In the genomic region with DNA sequence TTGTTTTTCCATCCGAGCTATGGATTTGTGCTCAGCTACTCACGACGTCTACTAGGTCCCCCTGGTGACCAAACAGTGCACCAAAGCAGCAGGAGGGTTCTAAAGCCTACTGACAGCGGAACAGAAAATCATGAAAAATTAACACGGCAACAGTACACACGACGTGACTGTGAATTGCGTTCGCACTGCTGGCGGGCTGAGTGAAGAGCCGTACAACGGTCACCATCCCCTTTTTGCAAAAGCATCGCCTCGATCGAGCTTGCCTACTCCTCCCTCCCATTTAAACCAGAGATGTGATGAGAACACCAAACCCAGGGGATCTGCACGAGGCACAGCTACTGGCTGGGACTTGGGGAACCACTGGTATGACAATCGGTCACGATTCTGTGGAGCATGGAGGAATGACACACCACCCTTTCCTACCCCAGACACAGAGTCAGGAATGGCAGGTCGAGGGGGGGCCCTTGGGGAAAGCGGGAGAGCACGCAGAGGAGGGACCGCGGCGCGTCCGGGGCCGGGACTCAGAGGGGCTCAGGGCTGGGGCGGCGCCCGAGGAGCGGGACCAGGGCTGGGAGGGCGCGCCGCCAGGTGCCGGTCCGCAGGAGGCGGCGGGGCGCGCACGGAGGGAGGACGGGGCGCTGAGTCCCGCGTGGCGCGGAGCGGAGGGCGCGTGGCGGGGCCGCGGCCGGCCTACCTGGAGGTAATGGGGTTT, we compare ENCODE assay signal across 8 mouse cellular contexts. TPM values are rescaled to one million over a fixed set of nuclear protein-coding genes. Genes with fewer than 3 reads are reported as not detected.
DNase-seq lines count a peak whose midpoint lies in the region; ATAC-seq and TF ChIP-seq lines count a peak whose summit lies in the region.

No protein-coding gene starts in this region.

- H3K4me2 ChIP-seq in forebrain, embryonic 16.5 days (ENCODE audit: low read length): peak overlapping the region; percentile 68
- peak overlapping the region; percentile 70 for H3K4me2 ChIP-seq in hindbrain, embryonic 12.5 days (replicated peaks)
- H3K4me2 ChIP-seq in lung, embryonic 16.5 days (ENCODE audit: low read depth, low read length): peak overlapping the region; percentile 90

- TF ChIP-seq CTCF in MEL (IDR thresholded peaks at IDR 0.05 in 2 of 3, conservative IDR thresholded peaks at IDR 0.05 in 1 of 3; ENCODE audit: control insufficient read depth in 1 of 3, insufficient read depth in 1 of 3, low read depth in 2 of 3, low read length in 3 of 3, poor library complexity in 1 of 3, severe bottlenecking in 1 of 3): peak; percentile 48 to 82 (median 67)
- peak; percentile 75 for TF ChIP-seq CTCF in cerebellum, adult 2 months (IDR thresholded peaks at IDR 0.05; ENCODE audit: borderline replicate concordance, insufficient read depth, low read depth, low read length)
- no peak for TF ChIP-seq CTCF in thymus, adult 2 months (IDR thresholded peaks at IDR 0.05; ENCODE audit: borderline replicate concordance, control insufficient read depth, extremely low read depth, insufficient read depth, low read length, poor library complexity)

- peak overlapping the region; percentile 83 for H3K4me3 ChIP-seq in MEL (ENCODE audit: control insufficient read depth in 1 of 2, insufficient read depth in 1 of 2, low read depth in 2 of 2, low read length in 2 of 2)
- peak overlapping the region; percentile 100 for H3K4me3 ChIP-seq in cerebellum, adult 2 months (replicated peaks; ENCODE audit: insufficient read depth, low read depth, low read length)
- peak overlapping the region; percentile 60 for H3K4me3 ChIP-seq in forebrain, embryonic 16.5 days (replicated peaks; ENCODE audit: low read length)
- peak overlapping the region; percentile 92 for H3K4me3 ChIP-seq in hindbrain, embryonic 12.5 days
- H3K4me3 ChIP-seq in lung, embryonic 16.5 days (ENCODE audit: low read length): peak overlapping the region; percentile 87
- H3K4me3 ChIP-seq in thymus, adult 2 months (ENCODE audit: control insufficient read depth, insufficient read depth, low read length): peak overlapping the region; percentile 72

- ATAC-seq in forebrain, embryonic 16.5 days: peak; percentile 70
- ATAC-seq in hindbrain, embryonic 12.5 days (ENCODE audit: low FRiP score): peak; percentile 87
- ATAC-seq in lung, embryonic 16.5 days (ENCODE audit: low read depth): peak; percentile 86

- H3K9me3 ChIP-seq in MEL (replicated peaks; ENCODE audit: insufficient read depth, low read length): no peaks in the 10 kb centered on the region
- no peaks in the 10 kb centered on the region for H3K9me3 ChIP-seq in forebrain, embryonic 16.5 days (ENCODE audit: control insufficient read depth, low read length)
- H3K9me3 ChIP-seq in hindbrain, embryonic 12.5 days (replicated peaks): no peaks in the 10 kb centered on the region
- peaks cover 2% of the 10 kb centered on the region; the same call in 1 of the 2 replicates for H3K9me3 ChIP-seq in lung, embryonic 16.5 days (ENCODE audit: control insufficient read depth, low read length)

- TF ChIP-seq POLR2A in MEL (IDR thresholded peaks at IDR 0.05; ENCODE audit: control insufficient read depth in 1 of 2, insufficient read depth in 1 of 2, low read depth in 1 of 2, low read length in 2 of 2, poor library complexity in 1 of 2): no peak; a peak in 2 of 4 replicates
- TF ChIP-seq POLR2A in cerebellum, adult 2 months (IDR thresholded peaks at IDR 0.05; ENCODE audit: borderline replicate concordance, insufficient read depth, low read length): peak; percentile 19; the same call in 1 of the 2 replicates
- no peak for TF ChIP-seq POLR2A in thymus, adult 2 months (IDR thresholded peaks at IDR 0.05; ENCODE audit: control insufficient read depth, extremely low read depth, insufficient read depth, low read length, poor library complexity)

- H3K27ac ChIP-seq in MEL (ENCODE audit: control insufficient read depth, low read depth, low read length): peak overlapping the region; percentile 53
- H3K27ac ChIP-seq in cerebellum, adult 2 months (ENCODE audit: insufficient read depth, low read length): peak overlapping the region; percentile 91
- H3K27ac ChIP-seq in forebrain, embryonic 16.5 days (ENCODE audit: low read length): peak overlapping the region; percentile 90
- peak overlapping the region; percentile 97 for H3K27ac ChIP-seq in hindbrain, embryonic 12.5 days
- peak overlapping the region; percentile 89 for H3K27ac ChIP-seq in lung, embryonic 16.5 days (ENCODE audit: low read length)
- peak overlapping the region; percentile 60 for H3K27ac ChIP-seq in thymus, adult 2 months (ENCODE audit: control insufficient read depth, insufficient read depth, low read length)

- peaks cover 0 to 18% of the 10 kb centered on the region in 2 experiments; a peak in 2 of 4 replicates for H3K36me3 ChIP-seq in MEL (ENCODE audit: control insufficient read depth in 1 of 2, insufficient read depth in 2 of 2, low read length in 2 of 2)
- no peaks in the 10 kb centered on the region for H3K36me3 ChIP-seq in forebrain, embryonic 16.5 days (ENCODE audit: control insufficient read depth, insufficient read depth)
- H3K36me3 ChIP-seq in hindbrain, embryonic 12.5 days: no peaks in the 10 kb centered on the region
- no peaks in the 10 kb centered on the region for H3K36me3 ChIP-seq in lung, embryonic 16.5 days (ENCODE audit: control insufficient read depth, insufficient read depth, low read length)
- H3K36me3 ChIP-seq in thymus, adult 2 months (ENCODE audit: control insufficient read depth, insufficient read depth, low read length): no peaks in the 10 kb centered on the region

- peak; percentile 89 for DNase-seq in MEL (ENCODE audit: low read depth, low spot score)
- peak; percentile 76 to 82 for DNase-seq in cerebellum, adult 2 months
- peak; percentile 62 to 68 for DNase-seq in layer of hippocampus, postnatal 10 days (ENCODE audit: low spot score in 2 of 2)
- DNase-seq in ovary, adult 18-20 months (ENCODE audit: low spot score): peak; percentile 23
- DNase-seq in thymus, adult 2 months: peak; percentile 74

- TF ChIP-seq RAD21 in MEL (IDR thresholded peaks at IDR 0.05; ENCODE audit: low read depth, low read length): peak; percentile 64

- H3K27me3 ChIP-seq in MEL (ENCODE audit: control insufficient read depth in 1 of 2, insufficient read depth in 2 of 2, low read length in 2 of 2): no peaks in the 10 kb centered on the region
- no peaks in the 10 kb centered on the region for H3K27me3 ChIP-seq in cerebellum, adult 2 months (ENCODE audit: control insufficient read depth, insufficient read depth, low read length)
- no peaks in the 10 kb centered on the region for H3K27me3 ChIP-seq in forebrain, embryonic 16.5 days (replicated peaks; ENCODE audit: control insufficient read depth, insufficient read depth, low read length)
- H3K27me3 ChIP-seq in hindbrain, embryonic 12.5 days: no peaks in the 10 kb centered on the region
- no peaks in the 10 kb centered on the region for H3K27me3 ChIP-seq in lung, embryonic 16.5 days (ENCODE audit: control insufficient read depth, insufficient read depth, low read depth, low read length)
- no peaks in the 10 kb centered on the region for H3K27me3 ChIP-seq in thymus, adult 2 months (ENCODE audit: control insufficient read depth, insufficient read depth, low read length)

- TF ChIP-seq EP300 in MEL (IDR thresholded peaks at IDR 0.05; ENCODE audit: low read depth in 1 of 2, low read length in 2 of 2): peak; percentile 13 to 16; a peak in 2 of 4 replicates

- H3K79me2 ChIP-seq in MEL (ENCODE audit: control insufficient read depth, insufficient read depth, low read length, poor library complexity): peaks cover 4% of the 10 kb centered on the region

- whole genome bisulfite sequencing in cerebellum, adult 2 months: 1% methylated on average over 49 of the region's 54 CpGs
- under 1% methylated on average over 46 of the region's 54 CpGs for WGBS in forebrain, embryonic 16.5 days
- under 1% methylated on average over 32 of the region's 54 CpGs for WGBS in hindbrain, embryonic 12.5 days
- WGBS in lung, embryonic 16.5 days: under 1% methylated on average over 39 of the region's 54 CpGs
- under 1% methylated on average over 47 of the region's 54 CpGs for WGBS in thymus, adult 2 months

- H3K9ac ChIP-seq in MEL (ENCODE audit: control insufficient read depth, low read depth, low read length, poor library complexity, severe bottlenecking): peak overlapping the region; percentile 79
- H3K9ac ChIP-seq in forebrain, embryonic 16.5 days (replicated peaks; ENCODE audit: low read depth, low read length): peak overlapping the region; percentile 73
- peak overlapping the region; percentile 94 for H3K9ac ChIP-seq in hindbrain, embryonic 12.5 days
- H3K9ac ChIP-seq in lung, embryonic 16.5 days (ENCODE audit: low read length): peak overlapping the region; percentile 80

- peaks cover 2 to 10% of the 10 kb centered on the region in 2 experiments for H3K4me1 ChIP-seq in MEL (ENCODE audit: control insufficient read depth in 1 of 2, insufficient read depth in 2 of 2, low read length in 2 of 2)
- H3K4me1 ChIP-seq in cerebellum, adult 2 months (ENCODE audit: control insufficient read depth, insufficient read depth, low read length): peaks cover 6% of the 10 kb centered on the region; the same call in 1 of the 2 replicates
- peaks cover 9% of the 10 kb centered on the region for H3K4me1 ChIP-seq in forebrain, embryonic 16.5 days (replicated peaks; ENCODE audit: control insufficient read depth, insufficient read depth, low read length)
- H3K4me1 ChIP-seq in hindbrain, embryonic 12.5 days: peaks cover 8% of the 10 kb centered on the region
- H3K4me1 ChIP-seq in lung, embryonic 16.5 days (replicated peaks; ENCODE audit: control insufficient read depth, insufficient read depth, low read length): peaks cover 6% of the 10 kb centered on the region; the same call in 1 of the 2 replicates
- H3K4me1 ChIP-seq in thymus, adult 2 months (replicated peaks; ENCODE audit: control insufficient read depth, insufficient read depth, low read length): peaks cover 3% of the 10 kb centered on the region

TF ChIP-seq in MEL, 35 proteins besides CTCF, POLR2A, EP300 and RAD21 (continues in another document):
- TF ChIP-seq MYC (IDR thresholded peaks at IDR 0.05; ENCODE audit: low read depth, low read length): peak; percentile 85; the same call in 1 of the 2 replicates
- 0 out of 2 replicates have a peak, but pooled peaks have one; percentile 10 for TF ChIP-seq USF1 (IDR thresholded peaks at IDR 0.05; ENCODE audit: low read depth, low read length)
- no peak for TF ChIP-seq POLR2AphosphoS5 (IDR thresholded peaks at IDR 0.05; ENCODE audit: borderline replicate concordance, low read depth, low read length)
- TF ChIP-seq SMC3 (IDR thresholded peaks at IDR 0.05; ENCODE audit: low read depth, low read length): peak; percentile 92

RNA-seq across cellular contexts. Expression of gene Fam69a, which starts 0.5 kb away (rescaled TPM):
- total RNA-seq in MEL (2012; rRNA removed): 8.0 and 10.6 TPM in 2 replicates
- 1 to 10 TPM in 1 of 2 experiments, not detected in 1; 8.5 TPM for polyA plus RNA-seq in MEL (2012; ENCODE audit: insufficient read depth in 1 of 2, insufficient read length in 2 of 2, low read depth in 1 of 2, low replicate concordance in 2 of 2, missing spikeins in 1 of 2)
- polyA plus RNA-seq in cerebellum, adult 2 months (2012; rRNA removed): 30.9 and 32.4 TPM in 2 replicates
- polyA plus RNA-seq in forebrain, embryonic 16.5 days (2015; fragmentation: Nextera tagmentation; extraction: Ambion mirVana): 38.7 and 43.2 TPM in 2 replicates
- polyA plus RNA-seq in hindbrain, embryonic 12.5 days (2016; fragmentation: Nextera tagmentation; extraction: Ambion mirVana): 31.0 and 31.4 TPM in 2 replicates
- total RNA-seq in layer of hippocampus, postnatal 10 days (2021): 10 to 100 TPM; 55.2 to 60.1 TPM
- 23.8 and 24.4 TPM in 2 replicates for polyA plus RNA-seq in lung, embryonic 16.5 days (2015; fragmentation: Nextera tagmentation; extraction: Ambion mirVana)
- polyA plus RNA-seq in thymus, adult 2 months (2012; rRNA removed): 2.1 and 2.3 TPM in 2 replicates

Comparison
In these comparisons a context has a peak if more than half of its experiments do, and no peak if none do; other contexts are left out.
1. Peak in every context shown above with its lines: DNase-seq, ATAC-seq, H3K4me3 ChIP-seq and H3K27ac ChIP-seq.
2. DNase-seq: peak in every context shown above with its lines; median percentile 89 in MEL; 79 in cerebellum, adult 2 months; 74 in thymus, adult 2 months; 65 in layer of hippocampus, postnatal 10 days; 23 in ovary, adult 18-20 months.